Mouse (Mus musculus) naive thymus-derived CD4-positive, alpha-beta T cell, adult 5 months (primary cell): ENCODE measurements around the gene Tmem252. TPM values are rescaled to one million over a fixed set of nuclear protein-coding genes. Genes with fewer than 3 reads are reported as not detected.

Source experiments
- polyA plus RNA-seq: library from polyadenylated mRNA; unstranded; fragments of 100-300 nt; shearing (Covaris generic); gene quantifications from one replicate; pipeline ENCODE4 v1.2.1, GENCODE M21; 2017

Tmem252 gene
- polyA plus RNA-seq, result not detected

GRCm38 (mm10) chr19:24673762-24674161 lies at the start of gene Tmem252:
Gene Tmem252, plus strand, starts transcription at chr19:24674008.

Other genes with a start within 250 kb of the Tmem252 start
- 61.5 TPM for gene Fam122a, start 196.7 kb upstream of the Tmem252 start, polyA plus RNA-seq
- 0.98 TPM for gene Pip5k1b, start 118.1 kb upstream of the Tmem252 start, polyA plus RNA-seq
- gene Pgm5, start 187.8 kb downstream of the Tmem252 start, polyA plus RNA-seq, result not detected
- gene Gm10053, start 201.7 kb downstream of the Tmem252 start, polyA plus RNA-seq, result 136 TPM
- gene Foxd4, start 227.2 kb downstream of the Tmem252 start, polyA plus RNA-seq, result not detected